Mouse (Mus musculus): ENCODE results near the gene Hist1h2bn. TPM values are rescaled to one million over a fixed set of nuclear protein-coding genes. Genes with fewer than 3 reads are reported as not detected.
"Not testable (repeated sequence)": the region's sequence is repeated elsewhere in the genome, so short reads cannot be mapped to it uniquely, and the experiment has no call there.

The Hist1h2bn gene
- polyA plus RNA-seq (2015; fragmentation: Nextera tagmentation; extraction: Ambion mirVana) = 7.2 and 7.3 TPM in 2 replicates

- peak; percentile 82 for TF ChIP-seq EP300 (IDR thresholded peaks at IDR 0.05; ENCODE audit: low read depth)
- TF ChIP-seq CTCF (IDR thresholded peaks at IDR 0.05; ENCODE audit: low read depth) = peak; percentile 41
- not testable (repeated sequence) for H3K36me3 ChIP-seq (replicated peaks; ENCODE audit: insufficient read depth, low read length); H3K9me3 ChIP-seq (ENCODE audit: low read length); H3K27me3 ChIP-seq (ENCODE audit: insufficient read depth, low read length)
- peak within 1 kb of the TSS; percentile 78 for H3K9ac ChIP-seq (replicated peaks)
- H3K4me2 ChIP-seq (ENCODE audit: low read depth, low read length) = peak within 1 kb of the TSS; percentile 70
- peaks cover 15% of the 10 kb centered on the region for H3K4me1 ChIP-seq (ENCODE audit: insufficient read depth)
- under 1% methylated on average over 42 of the region's 50 CpGs for WGBS (ENCODE audit: insufficient replicate concordance)
- peak; percentile 89 for ATAC-seq
- peak within 1 kb of the TSS; percentile 46 for H3K4me3 ChIP-seq (ENCODE audit: low read depth, low read length)
- peak; percentile 80 for DNase-seq
- H3K27ac ChIP-seq (ENCODE audit: low read depth) = peak within 1 kb of the TSS; percentile 98
Measured at GRCm38 (mm10) chr13:21753524-21754285, at the start of gene Hist1h2bn, which contains the start of gene Hist1h2ak. TSS of gene Hist1h2bn (plus strand) at chr13:21754123. TSS of gene Hist1h2ak (minus strand) at chr13:21753827.

GRCm38 (mm10) chr13:21706669-21707068 lies 47.3 kb upstream of the Hist1h2bn start:
- no peak overlapping the region for H3K9ac ChIP-seq (replicated peaks)
- H3K36me3 ChIP-seq (replicated peaks; ENCODE audit: insufficient read depth, low read length) = no peaks in the 10 kb centered on the region
- no peak for TF ChIP-seq EP300 (IDR thresholded peaks at IDR 0.05; ENCODE audit: low read depth)
- TF ChIP-seq CTCF (IDR thresholded peaks at IDR 0.05; ENCODE audit: low read depth) = no peak
- no peak for DNase-seq
- WGBS (ENCODE audit: insufficient replicate concordance) = 59% methylated on average over 4 of the region's 4 CpGs
- H3K27me3 ChIP-seq (ENCODE audit: insufficient read depth, low read length) = no peaks in the 10 kb centered on the region
- no peaks in the 10 kb centered on the region for H3K9me3 ChIP-seq (ENCODE audit: low read length)
- no peak overlapping the region for H3K4me3 ChIP-seq (ENCODE audit: low read depth, low read length)
- H3K27ac ChIP-seq (ENCODE audit: low read depth) = no peak overlapping the region
- ATAC-seq = no peak
- H3K4me1 ChIP-seq (ENCODE audit: insufficient read depth) = peaks cover 6% of the 10 kb centered on the region; the same call in 1 of the 2 replicates
- H3K4me2 ChIP-seq (ENCODE audit: low read depth, low read length) = no peak overlapping the region

- peak; percentile 91 for DNase-seq
- Histone ChIP-seq H3K9ac (replicated peaks) (peak overlapping the region; percentile 67), H3K4me1 (ENCODE audit: insufficient read depth) (peaks cover 10% of the 10 kb centered on the region), H3K27ac (ENCODE audit: low read depth) (peak overlapping the region; percentile 82), H3K9me3 (ENCODE audit: low read length) (no peaks in the 10 kb centered on the region), H3K4me2 (ENCODE audit: low read depth, low read length) (peak overlapping the region; percentile 76), H3K4me3 (ENCODE audit: low read depth, low read length) (peak overlapping the region; percentile 62), H3K36me3 (replicated peaks; ENCODE audit: insufficient read depth, low read length) (no peaks in the 10 kb centered on the region), H3K27me3 (ENCODE audit: insufficient read depth, low read length) (no peaks in the 10 kb centered on the region)
- ATAC-seq = peak; percentile 83
- WGBS (ENCODE audit: insufficient replicate concordance) = under 1% methylated on average over 32 of the region's 32 CpGs
- TF ChIP-seq EP300 (IDR thresholded peaks at IDR 0.05; ENCODE audit: low read depth) (peak; percentile 44), CTCF (IDR thresholded peaks at IDR 0.05; ENCODE audit: low read depth) (peak; percentile 88)
Measured at GRCm38 (mm10) chr13:21710031-21710711, 43.8 kb upstream of the Hist1h2bn start.

- no peak overlapping the region for H3K27ac ChIP-seq (ENCODE audit: low read depth)
- 1% methylated on average over 22 of the region's 22 CpGs for WGBS (ENCODE audit: insufficient replicate concordance)
- peak overlapping the region; percentile 28 for H3K9ac ChIP-seq (replicated peaks)
- DNase-seq (peak; percentile 82), ATAC-seq (peak; percentile 66)
- H3K9me3 ChIP-seq (ENCODE audit: low read length) = no peaks in the 10 kb centered on the region
- H3K4me1 ChIP-seq (ENCODE audit: insufficient read depth) = peaks cover 14% of the 10 kb centered on the region
- peak overlapping the region; percentile 62 for H3K4me3 ChIP-seq (ENCODE audit: low read depth, low read length)
- no peaks in the 10 kb centered on the region for H3K36me3 ChIP-seq (replicated peaks; ENCODE audit: insufficient read depth, low read length)
- no peak for TF ChIP-seq CTCF (IDR thresholded peaks at IDR 0.05; ENCODE audit: low read depth)
- no peak for TF ChIP-seq EP300 (IDR thresholded peaks at IDR 0.05; ENCODE audit: low read depth)
- no peaks in the 10 kb centered on the region for H3K27me3 ChIP-seq (ENCODE audit: insufficient read depth, low read length)
- peak overlapping the region; percentile 76 for H3K4me2 ChIP-seq (ENCODE audit: low read depth, low read length)
Measured at GRCm38 (mm10) chr13:21710821-21711525, 43.0 kb upstream of the Hist1h2bn start.

- peak overlapping the region; percentile 62; the same call in 1 of the 2 replicates for H3K4me3 ChIP-seq (ENCODE audit: low read depth, low read length)
- 25% methylated on average over 4 of the region's 4 CpGs for WGBS (ENCODE audit: insufficient replicate concordance)
- H3K4me1 ChIP-seq (ENCODE audit: insufficient read depth) = peaks cover 14% of the 10 kb centered on the region
- H3K9me3 ChIP-seq (ENCODE audit: low read length) = no peaks in the 10 kb centered on the region
- H3K36me3 ChIP-seq (replicated peaks; ENCODE audit: insufficient read depth, low read length) = no peaks in the 10 kb centered on the region
- H3K27me3 ChIP-seq (ENCODE audit: insufficient read depth, low read length) = no peaks in the 10 kb centered on the region
- DNase-seq (no peak), ATAC-seq (no peak)
- no peak overlapping the region for H3K27ac ChIP-seq (ENCODE audit: low read depth)
- peak overlapping the region; percentile 76 for H3K4me2 ChIP-seq (ENCODE audit: low read depth, low read length)
- peak overlapping the region; percentile 28; the same call in 1 of the 2 replicates for H3K9ac ChIP-seq (replicated peaks)
- TF ChIP-seq CTCF (IDR thresholded peaks at IDR 0.05; ENCODE audit: low read depth) = no peak
- peak; percentile 54 for TF ChIP-seq EP300 (IDR thresholded peaks at IDR 0.05; ENCODE audit: low read depth)
Measured at GRCm38 (mm10) chr13:21711698-21712097, 42.2 kb upstream of the Hist1h2bn start.
